Mouse (Mus musculus): ENCODE results near the gene Nupr1l. TPM values are rescaled to one million over a fixed set of nuclear protein-coding genes. Genes with fewer than 3 reads are reported as not detected.
A peak's percentile ranks its signal among the peaks of the same experiment; 100 is the strongest.
"Not testable (repeated sequence)": the region's sequence is repeated elsewhere in the genome, so short reads cannot be mapped to it uniquely, and the experiment has no call there.

Gene Nupr1l
- polyA plus RNA-seq, 1 experiment, result 4.7 TPM

DNA sequence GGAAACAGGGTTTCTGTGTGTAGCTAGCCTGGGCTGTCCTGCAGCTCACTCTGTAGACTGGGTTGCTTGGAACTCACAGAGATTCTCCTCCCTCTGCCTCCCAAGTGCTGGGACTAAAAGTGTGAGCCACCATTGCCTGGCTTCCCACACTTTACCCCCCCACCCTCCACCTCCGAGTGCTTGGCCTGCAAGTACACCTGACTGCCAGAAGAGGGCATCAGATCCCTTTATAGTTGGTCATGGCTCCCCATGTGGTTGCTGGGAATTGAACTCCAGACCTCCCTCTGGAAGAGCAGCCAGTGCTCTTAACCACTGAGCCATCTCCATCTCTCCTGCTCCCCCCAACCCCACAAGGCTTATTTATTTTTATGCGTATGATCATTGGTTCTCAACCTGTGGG, 5.7 kb downstream of the Nupr1l start:
- no peak for DNase-seq (ENCODE audit: extremely low spot score in 1 of 2, low spot score in 1 of 2)

DNA sequence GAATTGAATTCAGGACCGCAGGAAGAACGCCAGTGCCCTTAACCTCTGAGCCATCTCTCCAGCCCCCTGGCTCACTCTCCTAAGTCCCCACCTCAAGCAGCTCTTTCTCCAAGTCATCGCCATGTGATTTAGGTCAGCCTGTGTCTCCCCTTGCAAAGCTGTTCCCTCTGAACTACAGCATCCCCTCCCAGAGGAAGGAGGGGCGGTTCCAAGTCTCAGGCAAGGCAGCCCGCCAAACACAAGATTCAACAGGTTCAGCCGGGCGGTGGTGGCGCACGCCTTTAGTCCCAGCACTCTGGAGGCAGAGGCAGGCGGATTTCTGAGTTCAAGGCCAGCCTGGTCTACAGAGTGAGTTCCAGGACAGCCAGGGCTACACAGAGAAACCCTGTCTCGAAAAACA, 7.2 kb downstream of the Nupr1l start:
- DNase-seq (ENCODE audit: extremely low spot score in 1 of 2, low spot score in 1 of 2), result not testable (repeated sequence)

DNA sequence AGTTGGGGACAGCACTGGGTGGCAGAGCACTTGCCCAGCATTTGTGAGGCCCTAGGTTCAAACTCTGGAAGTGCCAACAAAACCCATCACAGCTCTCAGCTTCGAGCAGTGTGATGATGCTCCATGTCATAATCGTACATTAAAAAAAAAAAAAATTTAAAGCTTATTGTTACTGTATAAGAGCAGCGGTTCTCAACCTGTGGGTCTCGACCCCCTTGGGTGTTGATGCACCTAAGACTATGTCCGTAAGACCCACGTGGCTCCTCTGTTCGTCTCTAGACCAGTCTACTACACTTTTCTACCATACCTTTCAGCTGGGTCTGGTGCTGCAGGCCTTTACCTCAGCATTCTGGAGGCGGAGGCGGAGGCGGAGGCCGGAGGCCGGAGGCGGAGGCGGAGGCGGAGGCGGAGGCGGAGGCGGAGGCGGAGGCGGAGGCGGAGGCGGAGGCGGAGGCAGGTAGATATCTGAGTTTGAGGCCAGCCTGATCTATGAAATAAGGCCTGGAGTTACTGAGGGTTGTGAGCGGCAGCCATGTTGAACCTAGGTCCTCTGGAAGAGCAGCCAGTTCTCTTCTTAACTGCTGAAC, 9.8 kb downstream of the Nupr1l start:
- no peak for DNase-seq (ENCODE audit: extremely low spot score in 1 of 2, low spot score in 1 of 2)

DNA sequence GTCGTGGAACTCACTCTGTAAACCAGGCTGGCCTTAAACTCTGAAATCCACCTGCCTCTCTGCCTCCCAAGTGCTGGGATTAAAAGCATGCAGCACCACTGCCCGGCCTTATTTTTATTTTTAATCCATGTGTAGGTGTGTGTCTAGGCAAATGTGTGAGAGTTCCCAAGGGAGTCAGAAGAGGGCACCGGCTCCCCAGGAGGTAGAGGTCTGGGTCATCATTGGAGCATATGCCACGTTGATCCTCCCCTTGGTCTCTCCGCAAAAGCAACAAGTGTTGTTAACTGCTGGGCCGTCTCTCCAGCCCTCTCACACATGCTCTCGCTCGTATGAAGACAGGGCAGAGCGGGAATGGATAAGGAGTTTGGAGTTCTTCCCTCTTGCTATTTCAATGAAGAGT, 10.4 kb downstream of the Nupr1l start:
- DNase-seq (ENCODE audit: extremely low spot score in 1 of 2, low spot score in 1 of 2), result no peak

DNA sequence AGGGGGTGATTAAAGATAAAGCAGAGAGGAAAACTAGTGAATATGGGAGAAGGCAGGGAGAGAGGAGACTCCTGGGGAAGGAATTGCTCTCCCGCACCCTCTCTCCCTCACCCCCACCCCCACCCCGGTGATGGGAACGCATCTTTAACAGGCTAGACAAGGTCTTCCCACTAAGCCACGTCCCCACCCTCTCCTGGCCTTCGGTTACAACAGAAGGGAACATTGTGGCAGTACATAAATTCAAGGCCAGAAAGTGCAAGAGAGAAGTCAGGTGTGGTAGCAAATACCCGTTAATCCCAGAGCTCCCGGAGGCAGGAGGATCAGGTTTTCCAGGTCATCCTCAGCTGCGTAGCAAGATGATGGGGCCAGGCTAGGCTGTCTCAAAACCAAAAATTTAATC, 11.0 kb downstream of the Nupr1l start:
- DNase-seq (ENCODE audit: extremely low spot score in 1 of 2, low spot score in 1 of 2), result no peak

DNA sequence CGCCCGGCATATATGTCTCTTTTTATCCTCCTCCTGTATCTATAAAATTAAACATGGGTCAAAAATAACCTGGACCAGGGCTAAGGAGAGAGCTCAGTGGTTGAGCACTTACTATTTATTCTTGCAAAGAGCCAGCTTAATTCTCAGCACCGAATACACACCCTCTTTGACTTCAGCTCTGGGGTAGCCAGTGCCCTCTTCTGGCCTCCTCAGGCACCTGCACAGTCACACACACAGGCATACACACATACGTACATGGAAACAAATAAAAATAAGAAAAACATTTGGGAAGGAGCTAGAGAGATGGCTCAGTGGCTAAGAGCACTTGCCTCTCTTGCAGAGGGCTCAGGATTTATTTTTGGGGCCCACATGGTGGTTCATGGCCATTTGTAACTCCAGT, 13.6 kb downstream of the Nupr1l start:
- no peak for DNase-seq (ENCODE audit: extremely low spot score in 1 of 2, low spot score in 1 of 2)

DNA sequence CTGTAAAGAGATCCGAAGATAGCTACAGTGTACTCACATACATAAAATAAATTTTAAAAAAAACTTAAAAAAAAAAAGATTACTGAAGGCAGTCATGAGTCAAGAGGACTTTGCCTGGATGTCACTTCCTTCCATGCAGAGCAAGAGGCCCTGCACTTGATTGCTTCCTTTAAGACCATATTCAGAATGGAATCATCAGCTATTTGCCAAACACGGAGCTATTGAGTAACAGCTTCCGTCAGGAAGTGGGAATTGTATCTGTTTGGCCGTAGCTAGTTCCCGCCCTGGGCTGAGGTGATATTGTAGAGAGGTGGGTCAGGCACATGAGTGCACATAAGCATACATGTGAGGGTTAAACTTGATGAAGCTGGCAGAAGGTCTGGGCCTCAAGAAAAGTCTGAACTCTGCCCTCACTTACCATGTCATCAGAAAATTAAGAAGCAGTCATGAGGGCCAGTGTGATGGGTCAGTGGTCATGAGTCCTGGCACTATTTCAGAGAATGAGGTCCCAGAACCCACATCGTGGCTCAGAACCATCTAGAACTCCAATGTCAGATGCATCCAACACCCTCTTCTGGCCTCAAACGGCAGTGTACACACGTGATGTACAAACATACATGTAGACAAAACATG, 16.6 kb downstream of the Nupr1l start:
- DNase-seq (ENCODE audit: extremely low spot score in 1 of 2, low spot score in 1 of 2), result no peak

DNA sequence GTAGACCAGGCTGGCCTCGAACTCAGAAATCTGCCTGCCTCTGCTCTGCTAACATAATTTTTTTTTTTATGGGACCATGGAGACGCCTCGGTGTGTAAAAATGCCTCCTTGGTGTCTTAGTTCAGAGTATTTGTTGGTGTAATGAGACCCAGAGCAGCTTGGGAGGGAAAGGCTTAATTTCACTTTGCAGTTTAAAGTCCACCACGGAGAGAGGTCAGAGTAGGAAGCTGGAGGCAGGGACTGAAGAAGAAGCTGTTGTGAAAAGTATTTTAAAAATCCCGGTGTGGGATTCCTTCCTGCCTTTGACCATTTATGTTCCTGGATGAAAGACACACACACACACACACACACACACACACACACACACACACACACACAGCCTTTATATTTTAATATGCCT, 17.6 kb downstream of the Nupr1l start:
- DNase-seq (ENCODE audit: extremely low spot score in 1 of 2, low spot score in 1 of 2), result no peak

DNA sequence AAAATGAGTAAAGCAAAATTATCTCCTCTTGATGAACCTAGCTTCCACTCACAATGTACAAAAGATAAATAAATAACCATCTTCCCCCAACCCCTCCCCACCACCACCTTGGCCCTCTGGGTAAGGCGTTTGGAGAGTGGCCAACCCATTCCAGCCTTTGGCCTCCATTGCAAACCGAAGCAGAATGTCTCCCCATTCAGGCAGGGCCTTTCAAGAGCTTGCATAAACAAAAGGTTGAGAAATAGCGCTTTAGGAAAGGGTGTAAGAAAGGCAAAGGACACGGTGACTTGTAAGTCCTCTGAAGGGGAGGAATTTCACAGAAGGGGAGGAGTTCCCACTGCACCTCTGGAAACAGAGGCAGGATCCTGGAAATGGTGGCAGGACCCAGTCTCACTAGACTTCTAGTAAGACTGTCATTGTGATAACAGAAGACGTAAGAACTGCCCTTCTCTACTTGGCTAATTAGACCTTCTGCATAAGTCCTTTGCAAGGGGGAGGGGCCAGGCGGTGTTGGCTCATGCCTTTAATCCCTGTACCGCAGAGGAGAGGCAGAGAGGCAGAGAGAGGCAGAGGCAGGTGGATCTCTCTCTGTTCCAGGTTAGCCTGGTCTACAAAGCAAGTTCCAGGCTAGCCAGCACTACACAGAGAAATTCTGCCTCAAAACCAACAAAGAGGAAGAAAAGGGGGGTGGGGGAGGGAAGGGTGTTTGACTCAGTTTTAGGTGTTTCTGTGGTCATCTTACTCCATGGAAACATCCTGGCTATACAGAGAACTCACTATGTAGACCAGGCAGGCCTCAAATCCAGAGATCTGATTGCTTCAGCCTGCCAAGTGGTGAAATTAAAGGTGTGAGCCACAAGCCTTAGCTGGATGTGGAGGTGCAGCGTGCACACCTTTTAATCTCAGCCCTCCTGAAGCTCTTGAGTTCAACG, 21.9 kb downstream of the Nupr1l start:
- DNase-seq (ENCODE audit: extremely low spot score in 1 of 2, low spot score in 1 of 2), result no peak

DNA sequence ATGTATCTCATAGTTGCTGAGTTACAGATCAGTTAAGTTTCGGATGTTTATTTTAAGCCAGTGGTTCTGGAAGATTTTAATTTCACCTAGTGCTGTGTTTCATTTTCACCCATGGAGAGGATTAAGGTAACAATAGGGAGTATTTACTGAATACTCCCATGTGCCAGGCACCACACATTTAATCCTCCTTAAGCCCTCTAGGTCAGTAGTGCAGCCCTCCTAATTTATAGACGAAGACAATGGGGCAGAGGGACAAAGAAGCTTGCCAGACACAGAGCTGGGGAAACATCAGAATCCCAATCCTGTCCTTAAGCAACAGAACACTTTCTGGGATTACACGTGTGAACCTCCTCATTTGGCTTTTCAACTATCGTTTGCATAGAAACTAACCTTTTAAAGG, 28.6 kb downstream of the Nupr1l start:
- DNase-seq (ENCODE audit: extremely low spot score in 1 of 2, low spot score in 1 of 2), result no peak

DNA sequence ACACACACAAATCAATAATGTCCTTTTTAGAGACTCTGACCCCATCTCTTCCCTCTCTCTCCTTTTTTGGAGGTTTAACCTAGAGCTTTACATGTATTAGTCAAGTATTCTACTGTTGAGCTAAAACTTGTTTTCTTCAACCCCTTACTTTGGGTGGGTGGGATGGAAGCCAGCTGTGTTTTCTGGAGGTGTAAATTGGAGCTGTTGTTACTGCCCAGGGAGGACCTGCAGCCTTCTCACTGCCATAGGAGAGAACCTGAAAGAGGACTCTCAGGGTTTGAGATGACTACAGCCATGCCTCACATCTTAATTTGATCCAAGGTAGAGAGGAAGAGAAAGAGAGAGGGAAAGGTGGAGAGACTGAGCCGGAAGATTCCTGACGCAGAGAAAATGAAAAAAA, 31.9 kb downstream of the Nupr1l start:
- no peak for DNase-seq (ENCODE audit: extremely low spot score in 1 of 2, low spot score in 1 of 2)

DNA sequence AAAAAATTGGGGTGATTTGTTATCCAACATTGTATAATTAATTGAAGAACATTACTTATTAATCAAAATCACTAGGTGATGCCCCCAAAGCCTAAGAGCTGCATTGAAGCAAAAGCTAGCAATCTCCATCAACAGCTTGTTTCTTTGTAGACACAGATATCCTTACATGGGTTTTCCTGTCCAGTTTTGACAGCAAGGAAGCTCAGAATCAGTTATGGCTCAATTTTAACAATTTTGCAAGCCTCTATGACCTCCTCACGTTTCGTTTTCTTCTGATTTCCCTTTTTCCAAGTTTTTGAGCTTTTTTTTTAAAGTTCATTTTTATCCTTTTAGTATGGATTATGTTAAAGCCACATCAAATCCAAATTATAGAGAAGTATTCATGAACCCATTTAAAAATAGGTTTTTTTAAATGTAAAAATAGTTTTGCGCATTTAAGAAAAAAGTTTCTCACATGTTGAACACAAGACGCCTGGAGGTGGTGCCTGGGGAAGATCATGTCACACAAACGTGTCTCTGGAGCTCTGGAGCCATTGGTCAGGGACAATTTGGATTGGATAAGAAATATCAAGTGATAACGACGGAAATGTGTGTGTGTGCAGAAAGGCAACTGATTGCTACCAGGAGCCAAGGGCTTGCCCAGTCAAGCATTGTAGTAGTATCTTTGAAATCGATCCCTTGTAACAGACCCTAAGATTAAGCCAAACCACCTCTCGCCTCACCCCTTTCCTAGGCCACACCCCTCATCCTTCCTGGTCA, 32.6 kb downstream of the Nupr1l start:
- DNase-seq (ENCODE audit: extremely low spot score in 1 of 2, low spot score in 1 of 2), result no peak

DNA sequence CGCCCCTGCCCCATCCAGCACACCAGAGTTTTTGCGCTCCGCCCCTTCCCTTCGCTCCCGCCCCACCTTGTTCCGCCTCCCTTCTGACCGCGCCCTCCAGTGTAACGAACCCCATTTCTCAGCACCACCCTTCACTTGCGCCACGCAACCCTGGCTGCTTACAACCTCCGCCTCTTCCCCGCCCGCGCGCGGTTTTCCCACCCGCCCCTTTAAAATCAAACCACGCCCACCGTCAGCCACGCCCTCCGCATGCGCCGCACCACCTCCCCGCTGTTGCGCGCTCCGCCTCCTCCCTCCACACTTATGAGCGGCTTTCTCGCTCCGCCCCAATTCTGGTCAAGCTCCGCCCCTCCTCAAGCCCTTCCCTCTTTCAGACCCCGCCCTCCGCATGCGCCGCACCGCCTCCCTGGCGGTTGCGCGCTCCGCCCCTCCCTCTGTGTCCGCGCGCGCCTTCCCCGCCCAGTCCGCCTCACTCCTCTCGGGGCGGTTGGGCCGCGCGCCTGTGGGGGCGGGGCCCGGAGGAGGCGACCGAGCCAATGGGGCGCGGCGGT, 33.2 kb downstream of the Nupr1l start, which contains the start of gene Vkorc1l1:
TSS of gene Vkorc1l1 (plus strand) at position 476 of the 551 bp plus-strand sequence.
- peak; percentile 94 to 99 for DNase-seq (ENCODE audit: extremely low spot score in 1 of 2, low spot score in 1 of 2)

DNA sequence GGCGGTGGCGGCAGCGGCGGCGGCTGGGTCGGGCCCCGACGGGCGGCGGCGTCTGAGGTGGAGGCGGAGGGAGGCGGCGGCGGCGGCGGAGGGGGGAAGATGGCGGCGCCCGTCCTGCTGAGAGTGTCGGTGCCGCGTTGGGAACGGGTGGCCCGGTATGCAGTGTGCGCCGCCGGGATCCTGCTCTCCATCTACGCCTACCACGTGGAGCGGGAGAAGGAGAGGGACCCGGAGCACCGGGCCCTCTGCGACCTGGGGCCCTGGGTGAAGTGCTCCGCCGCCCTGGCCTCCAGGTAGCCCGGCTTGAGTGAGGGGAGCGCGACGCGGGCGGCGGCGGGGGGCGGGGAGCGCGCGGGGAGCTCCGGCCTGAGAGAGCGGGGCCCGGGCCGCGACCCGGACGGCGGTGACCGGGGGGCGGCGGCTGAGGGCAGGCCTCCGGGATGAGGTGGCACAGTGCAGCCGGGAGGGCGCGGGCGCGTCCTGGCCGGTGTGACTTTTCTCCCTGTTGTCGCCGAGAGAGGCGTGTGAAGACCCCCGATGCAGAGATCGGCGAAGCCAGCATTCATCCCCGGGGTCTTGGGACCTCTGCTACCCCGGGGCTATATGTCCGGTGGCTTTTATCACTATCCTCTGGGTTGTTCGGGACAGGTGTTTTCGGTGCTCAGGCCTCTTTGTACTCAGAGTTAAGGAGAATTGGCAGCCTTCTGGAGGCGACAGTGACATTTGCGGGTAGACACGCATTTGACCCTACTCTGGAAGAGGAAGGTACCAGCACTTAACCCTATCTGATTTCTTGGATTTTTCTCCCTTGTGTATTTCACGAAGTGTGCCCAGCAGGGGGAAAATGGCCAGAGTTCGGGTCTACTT, 34.0 kb downstream of the Nupr1l start:
- peak in 1 of 2 experiments; percentile 19 for DNase-seq (ENCODE audit: extremely low spot score in 1 of 2, low spot score in 1 of 2)

DNA sequence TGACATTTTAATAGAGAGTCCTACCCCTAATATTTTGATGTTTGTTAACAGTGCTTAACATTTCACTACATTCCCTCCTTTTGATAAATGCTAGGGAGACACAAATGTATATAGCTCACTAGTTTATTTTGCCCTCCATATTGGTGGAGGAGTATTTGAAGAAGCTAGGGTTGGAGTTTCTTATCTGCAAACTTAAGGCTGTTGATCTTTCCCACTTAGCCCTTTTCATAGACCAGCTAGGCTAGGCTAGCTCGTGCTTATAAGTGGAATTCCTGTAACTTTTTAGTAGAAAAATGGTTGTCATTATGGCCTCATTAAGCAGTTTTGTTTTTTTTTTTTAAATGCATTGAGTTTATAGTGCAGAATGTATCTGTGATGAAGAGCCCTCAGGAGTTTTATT, 35.1 kb downstream of the Nupr1l start:
- DNase-seq (ENCODE audit: extremely low spot score in 1 of 2, low spot score in 1 of 2), result no peak

DNA sequence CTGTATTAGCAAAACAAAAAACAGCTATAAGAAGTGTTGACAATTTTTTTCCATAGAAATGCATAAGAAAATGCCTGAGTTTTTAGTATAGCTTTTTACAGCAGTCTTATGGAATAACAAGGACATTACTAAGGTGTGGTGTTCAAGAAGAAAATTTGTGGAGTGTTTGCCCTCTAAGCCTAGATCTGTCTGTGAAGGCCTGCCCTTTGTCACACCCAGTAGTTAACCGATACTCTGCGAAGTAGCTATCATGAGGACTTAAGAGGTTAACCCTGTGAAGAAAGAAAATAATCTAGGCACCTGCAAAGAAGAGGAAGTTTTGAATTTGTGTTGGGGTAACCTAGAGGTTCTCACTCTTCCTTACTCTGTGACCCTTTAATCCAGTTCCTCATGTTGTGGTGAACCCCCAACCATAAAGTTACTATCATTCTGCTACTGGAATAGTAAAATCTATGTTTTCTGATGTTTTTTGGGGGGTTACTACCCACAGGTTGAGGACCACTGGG, 39.2 kb downstream of the Nupr1l start:
- no peak for DNase-seq (ENCODE audit: extremely low spot score in 1 of 2, low spot score in 1 of 2)

DNA sequence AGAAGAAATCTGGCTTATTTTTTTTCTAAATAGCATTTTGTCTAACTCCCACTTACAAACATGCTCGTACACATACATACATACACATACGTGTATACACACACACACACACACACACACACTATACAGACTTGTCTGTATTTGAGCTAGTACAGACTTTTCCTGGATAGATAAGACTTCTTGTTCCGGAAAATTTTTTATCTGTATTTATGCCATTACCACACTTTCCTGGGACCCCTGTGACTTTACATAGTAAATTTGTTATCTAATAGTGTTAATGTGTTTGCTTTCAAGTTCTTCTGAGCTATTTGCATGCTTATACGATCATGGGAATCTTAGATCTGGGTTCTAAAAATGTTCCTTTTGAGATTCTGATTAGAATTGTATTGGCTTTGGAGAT, 43.8 kb downstream of the Nupr1l start:
- DNase-seq (ENCODE audit: extremely low spot score in 1 of 2, low spot score in 1 of 2), result no peak

DNA sequence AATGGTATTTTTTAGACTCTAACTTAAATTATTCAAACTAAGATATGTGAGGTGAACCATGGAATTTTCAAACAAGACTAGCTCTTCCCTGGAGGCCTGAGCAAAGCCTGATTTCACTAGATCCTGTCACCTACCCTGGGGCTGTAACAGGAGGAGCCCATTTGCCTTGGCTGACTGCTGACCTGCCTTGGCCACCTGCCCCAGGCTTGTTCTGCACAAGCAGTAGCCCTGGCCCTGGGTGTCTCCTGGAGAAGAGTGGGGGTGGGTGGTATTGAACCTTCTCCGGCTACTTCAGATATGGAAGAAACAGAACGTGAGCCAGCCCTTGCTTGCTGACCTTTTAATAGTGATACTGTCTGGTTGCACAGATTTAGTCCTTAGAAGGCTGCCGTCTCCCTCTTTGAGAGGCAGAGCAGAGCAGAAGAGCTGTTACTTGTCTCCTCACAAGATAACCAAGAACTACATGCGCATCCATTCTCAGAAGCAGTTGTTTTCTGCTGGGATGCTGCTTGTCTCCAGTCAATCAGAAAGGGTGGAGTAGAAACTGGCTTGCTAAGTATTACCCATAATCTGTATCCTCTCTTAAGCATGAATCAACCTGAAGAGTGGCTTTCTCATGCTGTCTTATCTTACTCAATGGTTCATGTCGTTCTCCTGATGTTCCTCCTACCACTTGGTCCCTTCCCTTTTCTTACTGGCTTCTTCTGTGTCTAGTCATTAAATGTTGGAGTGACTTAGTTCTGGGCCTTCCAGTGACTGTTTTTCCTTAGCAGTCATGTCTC, 46.3 kb downstream of the Nupr1l start:
- no peak for DNase-seq (ENCODE audit: extremely low spot score in 1 of 2, low spot score in 1 of 2)

DNA sequence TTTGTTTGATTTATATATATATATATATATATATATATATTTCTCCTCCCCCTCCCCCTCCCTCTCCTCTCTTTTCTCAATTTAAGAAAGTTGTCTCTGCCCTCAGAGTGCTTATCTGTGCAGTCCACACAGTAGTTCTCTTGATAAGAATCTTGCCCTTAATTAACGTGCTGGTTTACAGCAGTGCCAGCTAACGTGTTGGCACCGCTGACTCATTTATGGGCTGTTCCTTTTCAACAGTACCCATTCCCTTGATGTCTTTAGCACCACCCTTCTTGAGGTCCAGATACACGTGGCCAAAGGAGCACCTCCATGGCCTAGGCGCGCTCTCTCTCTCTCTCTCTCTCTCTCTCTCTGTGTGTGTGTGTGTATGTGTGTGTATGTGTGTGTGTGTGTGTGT, 47.5 kb downstream of the Nupr1l start:
- no peak for DNase-seq (ENCODE audit: extremely low spot score in 1 of 2, low spot score in 1 of 2)
